Mouse (Mus musculus): ENCODE measurements around the gene Tnnt3. TPM values are rescaled to one million over a fixed set of nuclear protein-coding genes. Genes with fewer than 3 reads are reported as not detected.

The Tnnt3 gene
- 0.51 TPM in 1 of 2 replicates, not detected in the other for polyA plus RNA-seq (2016; fragmentation: Nextera tagmentation; extraction: Ambion mirVana)

DNA sequence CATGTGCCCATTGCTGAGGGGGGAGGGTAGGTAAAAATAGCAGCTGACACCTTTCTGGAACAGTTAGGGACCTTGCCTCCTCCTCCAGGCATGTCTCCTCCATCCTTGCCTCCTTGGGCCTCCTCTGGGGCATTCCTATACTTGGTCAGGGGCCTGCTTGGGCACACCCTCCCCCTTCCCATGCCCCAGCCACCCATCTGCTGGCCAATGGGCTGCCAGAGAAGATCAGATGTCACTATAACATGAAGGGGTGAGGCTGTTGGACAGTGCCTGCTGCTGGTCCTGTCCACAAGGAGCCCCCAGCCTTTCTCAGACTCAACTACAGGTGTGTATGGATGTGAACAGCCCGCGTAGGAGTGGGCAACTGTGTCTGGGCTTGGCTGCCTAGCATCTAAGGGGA is at the start of gene Tnnt3:
Gene Tnnt3, plus strand, starts transcription at position 262 of the 400 bp plus-strand sequence.
- H3K4me3 ChIP-seq = no peak within 1 kb of the TSS
- no peak within 1 kb of the TSS for H3K9ac ChIP-seq
- H3K4me2 ChIP-seq = no peak within 1 kb of the TSS
- WGBS (ENCODE audit: insufficient replicate concordance) = 82% methylated on average over 2 of the region's 2 CpGs
- H3K27ac ChIP-seq = no peak within 1 kb of the TSS
- ATAC-seq = no peak
- H3K9me3 ChIP-seq (replicated peaks) = no peaks in the 10 kb centered on the region
- H3K27me3 ChIP-seq (replicated peaks) = 0 out of 2 replicates have a peak, but pooled peaks cover 5% of the 10 kb centered on the region
- no peaks in the 10 kb centered on the region for H3K36me3 ChIP-seq
- H3K4me1 ChIP-seq = no peaks in the 10 kb centered on the region

DNA sequence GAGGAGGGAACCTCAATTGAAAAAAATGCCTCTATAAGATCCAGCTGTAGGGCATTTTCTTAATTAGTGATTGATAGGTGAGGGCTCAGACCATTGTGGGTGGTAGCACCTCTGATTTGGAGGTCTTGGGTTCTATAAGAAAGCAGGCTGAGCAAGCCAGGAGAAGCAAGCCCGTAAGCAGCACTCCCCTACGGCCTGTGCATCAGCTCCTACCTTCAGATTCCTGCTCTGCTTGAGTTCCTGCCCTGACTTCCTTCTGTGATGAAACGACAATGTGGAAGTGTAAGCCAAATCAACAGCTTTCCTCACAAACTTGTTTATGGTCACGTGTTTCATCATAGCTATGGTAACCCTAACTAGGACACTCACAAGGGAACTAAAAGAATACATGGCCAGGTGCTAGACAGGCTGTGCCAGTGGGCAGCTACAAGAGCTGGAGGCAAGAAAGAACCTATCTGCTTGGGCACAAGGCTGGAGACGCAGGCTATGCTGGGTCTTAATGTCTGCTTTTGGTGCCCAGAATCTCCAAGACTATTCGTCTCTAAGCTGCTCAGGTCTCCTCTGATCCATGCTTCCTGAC is 49.5 kb upstream of the Tnnt3 start:
- no peaks in the 10 kb centered on the region for H3K4me1 ChIP-seq
- ATAC-seq = no peak
- H3K9me3 ChIP-seq (replicated peaks) = no peaks in the 10 kb centered on the region
- 50% methylated on average over 6 of the region's 6 CpGs for WGBS (ENCODE audit: insufficient replicate concordance)
- no peaks in the 10 kb centered on the region for H3K36me3 ChIP-seq
- H3K27me3 ChIP-seq (replicated peaks) = no peaks in the 10 kb centered on the region
- no peak overlapping the region for H3K27ac ChIP-seq
- no peak overlapping the region for H3K4me3 ChIP-seq
- no peak overlapping the region for H3K9ac ChIP-seq
- no peak overlapping the region for H3K4me2 ChIP-seq

DNA sequence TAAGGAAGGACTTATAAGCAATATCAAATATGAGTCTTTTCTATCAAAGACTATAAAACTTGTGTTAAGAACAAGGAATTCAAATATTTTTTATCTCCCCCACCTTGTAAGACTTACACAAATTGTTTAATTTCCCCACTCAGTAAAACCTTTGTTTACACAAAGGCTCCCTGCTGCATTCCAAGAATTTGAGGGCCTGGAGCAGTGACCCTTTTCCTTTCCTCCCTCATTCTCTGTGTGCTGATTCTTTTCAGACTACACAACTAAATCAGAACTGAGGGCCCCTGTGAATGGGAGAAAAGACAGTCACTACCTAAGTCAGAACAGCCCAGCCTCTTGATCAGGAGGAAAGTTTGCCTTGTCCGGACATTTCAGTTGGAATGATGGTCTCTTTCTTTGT is 43.9 kb upstream of the Tnnt3 start:
- H3K9ac ChIP-seq = no peak overlapping the region
- no peak for ATAC-seq
- no peaks in the 10 kb centered on the region for H3K9me3 ChIP-seq (replicated peaks)
- H3K4me1 ChIP-seq = peaks cover 21% of the 10 kb centered on the region
- peak overlapping the region; percentile 61; the same call in 1 of the 2 replicates for H3K27ac ChIP-seq
- H3K4me2 ChIP-seq = no peak overlapping the region
- 62% methylated on average over 1 of the region's 1 CpGs for WGBS (ENCODE audit: insufficient replicate concordance)
- no peaks in the 10 kb centered on the region for H3K36me3 ChIP-seq
- H3K4me3 ChIP-seq = no peak overlapping the region
- 0 out of 2 replicates have a peak, but pooled peaks cover 3% of the 10 kb centered on the region for H3K27me3 ChIP-seq (replicated peaks)

DNA sequence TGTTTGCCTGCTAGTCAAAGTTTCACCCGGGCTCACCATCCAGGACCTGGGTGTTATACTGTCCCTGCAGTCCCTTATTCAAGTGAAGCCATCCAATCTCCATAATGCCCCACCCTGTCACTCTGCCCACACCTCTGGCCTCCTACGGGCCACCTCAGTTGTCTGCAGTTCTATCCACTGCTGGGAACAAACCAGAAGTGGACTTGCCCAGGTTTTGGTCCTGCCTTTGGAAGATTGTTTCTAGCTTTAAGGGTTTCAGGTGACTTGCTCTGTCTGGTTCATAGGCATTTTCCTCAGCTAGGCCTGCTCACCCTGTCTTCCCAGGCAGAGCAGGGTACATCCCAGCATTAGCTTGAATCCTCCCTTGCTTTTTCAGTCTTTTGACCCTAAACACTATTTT is 43.4 kb upstream of the Tnnt3 start:
- no peaks in the 10 kb centered on the region for H3K36me3 ChIP-seq
- 0 out of 2 replicates have a peak, but pooled peaks cover 3% of the 10 kb centered on the region for H3K27me3 ChIP-seq (replicated peaks)
- no peak overlapping the region for H3K4me3 ChIP-seq
- H3K9me3 ChIP-seq (replicated peaks) = no peaks in the 10 kb centered on the region
- no peak overlapping the region for H3K9ac ChIP-seq
- H3K27ac ChIP-seq = peak overlapping the region; percentile 61
- H3K4me2 ChIP-seq = no peak overlapping the region
- 57% methylated on average over 2 of the region's 2 CpGs for WGBS (ENCODE audit: insufficient replicate concordance)
- ATAC-seq = no peak
- peaks cover 21% of the 10 kb centered on the region for H3K4me1 ChIP-seq

DNA sequence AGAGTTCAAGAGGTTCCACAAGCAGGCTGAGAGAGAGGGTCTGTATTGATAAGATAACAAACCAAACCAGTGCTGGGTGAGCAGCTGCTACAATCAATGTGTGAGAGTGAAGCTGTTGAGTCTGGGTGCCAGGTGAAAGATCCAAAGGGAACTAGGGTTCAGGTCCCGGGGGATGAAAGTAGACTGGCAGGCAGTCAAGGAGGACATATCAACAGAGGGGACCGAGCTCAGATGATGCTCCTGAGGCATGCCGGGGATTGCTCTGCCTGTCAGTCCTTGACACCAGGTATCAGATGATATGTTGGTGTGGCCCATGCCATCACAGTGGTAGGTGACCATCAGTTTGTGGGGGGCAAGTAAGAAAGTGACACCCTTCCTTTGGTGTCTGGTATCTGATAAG is 41.8 kb upstream of the Tnnt3 start:
- Histone ChIP-seq H3K9me3 (replicated peaks) (no peaks in the 10 kb centered on the region), H3K27ac (no peak overlapping the region), H3K9ac (no peak overlapping the region), H3K36me3 (no peaks in the 10 kb centered on the region), H3K4me3 (no peak overlapping the region), H3K4me1 (peaks cover 24% of the 10 kb centered on the region), H3K4me2 (no peak overlapping the region), H3K27me3 (replicated peaks) (0 out of 2 replicates have a peak, but pooled peaks cover 3% of the 10 kb centered on the region)
- no peak for ATAC-seq
- 36% methylated on average over 3 of the region's 3 CpGs for WGBS (ENCODE audit: insufficient replicate concordance)

DNA sequence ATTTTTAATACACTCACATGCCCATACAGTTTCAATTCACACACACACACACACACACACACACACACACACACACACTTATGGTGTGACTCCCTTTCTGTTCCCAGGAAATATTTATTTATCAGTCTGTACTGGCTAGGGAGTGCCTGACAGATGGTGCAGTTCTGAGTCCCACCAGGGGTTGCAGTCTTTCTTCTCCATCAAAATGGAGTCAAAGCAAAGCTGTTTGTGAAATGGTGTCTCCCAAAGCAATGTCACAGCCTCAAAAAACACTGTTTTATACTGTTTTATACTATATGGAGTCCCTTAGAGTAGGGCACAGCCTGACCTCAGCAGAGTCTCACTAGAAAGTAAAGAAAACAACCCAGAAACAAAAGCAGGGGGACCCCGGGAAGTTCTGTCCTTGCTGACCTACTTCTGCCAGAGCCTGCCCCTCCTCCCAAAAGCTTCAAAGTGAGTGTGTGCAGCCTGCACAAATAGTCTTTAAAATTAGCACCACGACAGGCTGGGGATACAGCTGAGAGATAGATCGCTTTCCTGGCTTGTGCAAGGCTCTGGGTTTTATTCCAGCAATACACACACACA is 41.3 kb upstream of the Tnnt3 start:
- H3K4me3 ChIP-seq = no peak overlapping the region
- no peak for ATAC-seq
- no peaks in the 10 kb centered on the region for H3K36me3 ChIP-seq
- peak overlapping the region; percentile 71 for H3K27ac ChIP-seq
- peaks cover 8% of the 10 kb centered on the region; the same call in 1 of the 2 replicates for H3K27me3 ChIP-seq (replicated peaks)
- H3K4me1 ChIP-seq = peaks cover 24% of the 10 kb centered on the region
- H3K4me2 ChIP-seq = no peak overlapping the region
- whole genome bisulfite sequencing (ENCODE audit: insufficient replicate concordance) = 21% methylated on average over 3 of the region's 3 CpGs
- H3K9me3 ChIP-seq (replicated peaks) = no peaks in the 10 kb centered on the region
- no peak overlapping the region for H3K9ac ChIP-seq

DNA sequence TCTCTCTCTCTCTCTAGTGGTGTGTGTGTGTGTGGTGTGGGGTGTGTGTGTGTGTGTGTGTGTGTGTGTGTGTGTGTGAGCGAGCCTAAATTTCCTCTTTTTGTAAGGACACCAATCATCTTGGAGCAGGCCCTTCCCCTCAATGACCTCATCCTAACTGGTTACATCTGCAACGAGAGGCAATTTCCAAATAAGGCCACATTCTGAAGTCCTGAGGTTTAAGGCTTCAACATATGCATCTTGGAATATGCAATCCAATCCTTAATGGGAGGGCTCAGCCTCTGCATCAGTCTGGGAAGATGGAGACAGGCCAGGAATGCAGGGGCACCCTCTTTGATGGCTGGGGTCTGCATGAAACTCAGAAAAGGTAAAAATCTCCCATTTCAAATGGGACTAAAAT is 40.6 kb upstream of the Tnnt3 start:
- 25% methylated on average over 2 of the region's 2 CpGs for WGBS (ENCODE audit: insufficient replicate concordance)
- Histone ChIP-seq H3K9ac (no peak overlapping the region), H3K4me3 (no peak overlapping the region), H3K4me1 (peaks cover 24% of the 10 kb centered on the region), H3K9me3 (replicated peaks) (no peaks in the 10 kb centered on the region), H3K4me2 (no peak overlapping the region), H3K36me3 (no peaks in the 10 kb centered on the region), H3K27me3 (replicated peaks) (peaks cover 12% of the 10 kb centered on the region; the same call in 1 of the 2 replicates), H3K27ac (peak overlapping the region; percentile 71; the same call in 1 of the 2 replicates)
- no peak for ATAC-seq

DNA sequence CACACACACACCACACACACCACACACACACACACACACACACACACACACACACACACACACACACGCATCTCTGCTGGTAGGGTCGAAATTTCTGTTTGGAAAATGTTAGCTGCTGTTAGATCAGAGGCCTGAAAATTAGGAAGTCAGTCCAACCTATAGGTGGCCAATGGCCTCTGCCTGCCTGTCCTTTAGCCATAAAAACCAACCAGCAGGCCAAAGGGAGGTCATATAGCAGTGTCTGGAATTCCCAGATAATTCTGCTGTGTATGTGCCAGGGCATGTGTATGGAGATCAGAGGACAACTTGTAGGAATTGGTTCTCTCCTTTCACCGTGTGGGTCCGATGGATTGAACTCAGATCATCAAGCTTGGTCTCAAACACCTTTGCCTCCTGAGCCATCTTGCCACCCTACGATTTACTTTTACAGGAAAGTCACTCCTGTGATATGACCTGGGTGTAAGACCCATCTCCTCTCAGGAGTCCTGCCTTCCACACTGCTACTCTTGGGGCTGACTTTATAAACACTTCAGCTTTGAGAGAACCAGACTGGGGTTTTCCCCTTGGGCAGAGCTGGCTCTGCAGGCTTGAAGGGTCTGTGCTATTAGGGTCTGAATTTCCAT is 39.8 kb upstream of the Tnnt3 start:
- Histone ChIP-seq H3K4me2 (no peak overlapping the region), H3K9me3 (replicated peaks) (no peaks in the 10 kb centered on the region), H3K9ac (no peak overlapping the region), H3K36me3 (no peaks in the 10 kb centered on the region), H3K27me3 (replicated peaks) (peaks cover 12% of the 10 kb centered on the region; the same call in 1 of the 2 replicates), H3K4me1 (peaks cover 24% of the 10 kb centered on the region), H3K27ac (peak overlapping the region; percentile 59; the same call in 1 of the 2 replicates), H3K4me3 (no peak overlapping the region)
- 68% methylated on average over 5 of the region's 5 CpGs for WGBS (ENCODE audit: insufficient replicate concordance)
- no peak for ATAC-seq

DNA sequence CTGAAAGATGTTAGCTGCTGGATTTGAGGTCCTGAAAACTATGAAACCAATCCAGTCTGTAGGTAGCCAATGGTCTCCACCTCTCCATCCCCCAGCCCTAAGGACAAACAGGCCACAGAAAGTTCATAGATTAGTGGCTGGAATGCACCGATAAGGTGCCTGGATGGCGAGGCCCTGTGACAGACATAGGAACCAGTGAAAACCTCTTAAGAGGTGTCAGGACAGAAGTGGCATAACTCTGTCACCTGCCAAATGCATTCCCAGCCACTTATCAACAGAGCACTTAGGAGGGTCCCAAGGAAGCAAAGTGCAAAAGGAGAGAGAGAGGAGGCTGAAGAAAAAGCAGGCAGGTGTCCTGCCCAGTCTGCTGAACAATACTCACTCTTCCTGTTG is 39.3 kb upstream of the Tnnt3 start:
- Histone ChIP-seq H3K9ac (no peak overlapping the region), H3K4me2 (no peak overlapping the region), H3K4me1 (peaks cover 24% of the 10 kb centered on the region), H3K36me3 (no peaks in the 10 kb centered on the region), H3K27me3 (replicated peaks) (peaks cover 12% of the 10 kb centered on the region; the same call in 1 of the 2 replicates), H3K9me3 (replicated peaks) (no peaks in the 10 kb centered on the region), H3K4me3 (no peak overlapping the region), H3K27ac (no peak overlapping the region; the same call in 1 of the 2 replicates)
- 31% methylated on average over 2 of the region's 2 CpGs for WGBS (ENCODE audit: insufficient replicate concordance)
- no peak for ATAC-seq

DNA sequence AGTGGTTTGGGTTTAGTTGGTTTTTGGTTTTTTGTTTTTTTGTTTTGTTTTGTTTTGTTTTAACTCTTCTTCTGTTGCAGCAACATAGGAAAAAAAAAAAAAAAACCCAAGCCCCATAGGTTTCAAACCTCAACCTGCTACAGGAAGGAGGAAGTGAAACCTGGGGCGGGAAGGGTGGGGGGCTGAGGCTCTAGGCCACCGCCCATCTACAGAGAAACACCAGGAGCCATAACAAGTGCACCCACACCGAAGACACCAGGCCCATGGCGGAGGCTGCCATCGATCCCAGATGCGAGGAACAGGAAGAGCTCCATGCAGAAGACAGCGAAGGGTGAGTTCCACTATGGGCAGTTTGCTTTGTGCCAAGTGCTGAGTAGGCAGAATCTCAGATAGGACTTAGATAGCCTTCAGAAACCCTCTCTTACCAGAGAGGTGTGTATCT is 38.0 kb upstream of the Tnnt3 start, which contains the start of gene Lsp1:
Gene Lsp1, plus strand, starts transcription at position 174 of the 442 bp plus-strand sequence.
- Histone ChIP-seq H3K4me1 (peaks cover 24% of the 10 kb centered on the region), H3K4me2 (peak within 1 kb of the TSS; percentile 22; the same call in 1 of the 2 replicates), H3K27ac (no peak within 1 kb of the TSS), H3K9ac (no peak within 1 kb of the TSS), H3K9me3 (replicated peaks) (no peaks in the 10 kb centered on the region), H3K36me3 (no peaks in the 10 kb centered on the region), H3K4me3 (peak within 1 kb of the TSS; percentile 7; the same call in 1 of the 2 replicates), H3K27me3 (replicated peaks) (peaks cover 19% of the 10 kb centered on the region; the same call in 1 of the 2 replicates)
- no peak for ATAC-seq
- WGBS (ENCODE audit: insufficient replicate concordance) = 56% methylated on average over 7 of the region's 7 CpGs

DNA sequence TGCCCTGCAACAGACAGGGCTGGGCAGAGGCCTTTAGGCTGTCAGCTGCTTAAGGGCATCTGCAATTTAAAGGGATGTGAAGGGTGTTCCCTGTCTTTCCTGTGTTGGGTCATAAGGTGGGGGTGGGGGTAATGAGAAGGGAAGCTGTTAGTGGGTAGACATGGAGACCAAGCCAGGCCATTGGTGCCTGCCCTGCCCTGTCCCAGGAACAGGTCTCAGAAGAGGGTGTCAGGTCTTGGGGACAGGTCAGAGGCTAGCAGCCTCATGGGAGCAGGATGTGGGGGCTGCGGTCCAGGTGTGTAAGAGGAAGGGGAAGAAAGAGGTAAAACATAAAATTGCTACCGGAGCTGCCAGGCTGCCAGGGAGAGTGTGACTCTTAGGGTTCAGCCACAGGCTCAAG is 37.2 kb upstream of the Tnnt3 start:
- no peak for ATAC-seq
- Histone ChIP-seq H3K9me3 (replicated peaks) (no peaks in the 10 kb centered on the region), H3K4me1 (peaks cover 19% of the 10 kb centered on the region), H3K4me3 (no peak overlapping the region), H3K4me2 (peak overlapping the region; percentile 22), H3K9ac (no peak overlapping the region), H3K27me3 (replicated peaks) (peaks cover 15% of the 10 kb centered on the region; the same call in 1 of the 2 replicates), H3K36me3 (no peaks in the 10 kb centered on the region), H3K27ac (no peak overlapping the region)
- WGBS (ENCODE audit: insufficient replicate concordance) = 66% methylated on average over 2 of the region's 2 CpGs

DNA sequence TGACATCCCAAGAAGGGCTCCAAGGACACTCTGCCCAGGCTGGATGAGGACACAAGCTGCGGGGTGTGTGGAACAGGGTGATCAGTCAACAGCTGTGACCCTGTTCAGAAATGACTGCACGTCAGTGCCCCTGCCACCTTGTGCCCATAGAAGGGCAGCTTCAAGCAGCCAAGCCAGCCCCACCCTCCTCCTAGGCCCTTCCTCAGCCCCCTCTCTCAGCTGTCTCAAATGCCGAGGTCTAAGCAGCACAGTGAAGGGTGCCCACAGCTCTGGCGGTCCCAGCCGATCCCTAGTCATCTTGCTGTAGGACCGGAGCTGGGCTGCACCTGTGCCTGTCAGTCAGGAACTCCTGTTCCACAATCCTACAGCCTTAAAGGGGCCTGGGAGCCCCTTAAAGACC is 36.4 kb upstream of the Tnnt3 start:
- peak overlapping the region; percentile 22; the same call in 1 of the 2 replicates for H3K4me2 ChIP-seq
- H3K36me3 ChIP-seq = no peaks in the 10 kb centered on the region
- H3K27ac ChIP-seq = no peak overlapping the region
- no peak overlapping the region for H3K9ac ChIP-seq
- WGBS (ENCODE audit: insufficient replicate concordance) = 74% methylated on average over 6 of the region's 6 CpGs
- H3K27me3 ChIP-seq (replicated peaks) = peaks cover 15% of the 10 kb centered on the region; the same call in 1 of the 2 replicates
- no peak for ATAC-seq
- H3K4me1 ChIP-seq = peaks cover 12% of the 10 kb centered on the region
- H3K9me3 ChIP-seq (replicated peaks) = no peaks in the 10 kb centered on the region
- no peak overlapping the region for H3K4me3 ChIP-seq

Measured in liver, embryonic 12.5 days (tissue).